8 mouse cellular contexts compared by ENCODE assay signal in the genomic region with DNA sequence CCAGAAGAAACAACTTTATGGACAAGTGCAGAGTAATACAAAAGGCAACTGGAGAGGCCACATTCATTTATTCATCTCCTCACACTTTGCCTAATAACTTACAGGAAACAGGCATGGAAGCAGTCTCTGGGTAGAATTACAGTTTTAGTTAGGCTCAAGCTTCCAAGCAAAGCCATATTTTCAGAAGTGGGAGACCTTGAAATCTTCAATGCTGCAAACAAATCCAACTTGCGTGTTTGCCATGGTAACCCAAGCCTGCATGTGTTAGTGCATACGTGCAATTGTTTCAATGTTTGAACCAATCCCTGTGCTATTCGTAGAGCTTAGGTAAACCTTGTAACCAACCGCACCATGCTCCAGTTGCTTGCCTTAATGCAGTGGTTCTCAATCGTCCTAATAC.
A peak's percentile ranks its signal among the peaks of the same experiment; 100 is the strongest.
DNase-seq lines count a peak whose midpoint lies in the region; ATAC-seq lines count a peak whose summit lies in the region.

No protein-coding gene starts in this region.

- peak overlapping the region; percentile 48 for H3K4me2 ChIP-seq in forebrain, embryonic 12.5 days
- peak overlapping the region; percentile 63 for H3K4me2 ChIP-seq in liver, embryonic 12.5 days

- H3K4me3 ChIP-seq in erythroblast, embryonic 14.5 days (replicated peaks), result peak overlapping the region; percentile 61
- H3K4me3 ChIP-seq in forebrain, embryonic 12.5 days (replicated peaks), result peak overlapping the region; percentile 48
- peak overlapping the region; percentile 63 for H3K4me3 ChIP-seq in liver, embryonic 12.5 days

- no peak for ATAC-seq in erythroblast, adult 5-6 weeks (replicated peaks; ENCODE audit: low FRiP score, poor library complexity, severe bottlenecking)
- ATAC-seq in forebrain, embryonic 12.5 days (ENCODE audit: low FRiP score), result peak; percentile 2; the same call in 1 of the 2 replicates
- no peak for ATAC-seq in liver, embryonic 12.5 days

- H3K27ac ChIP-seq in forebrain, embryonic 12.5 days, result 0 out of 2 replicates have a peak overlapping the region, but pooled peaks have one; percentile 36
- H3K27ac ChIP-seq in liver, embryonic 12.5 days, result no peak overlapping the region

- no peaks in the 10 kb centered on the region for H3K27me3 ChIP-seq in erythroblast, embryonic 14.5 days (ENCODE audit: control insufficient read depth)
- no peaks in the 10 kb centered on the region for H3K27me3 ChIP-seq in forebrain, embryonic 12.5 days
- no peaks in the 10 kb centered on the region for H3K27me3 ChIP-seq in liver, embryonic 12.5 days (replicated peaks)
- H3K27me3 ChIP-seq in splenic B cell, adult 2 months (ENCODE audit: control insufficient read depth, insufficient read depth, low read length, poor library complexity, severe bottlenecking), result no peaks in the 10 kb centered on the region

- peak overlapping the region; percentile 40; the same call in 1 of the 2 replicates for H3K9ac ChIP-seq in forebrain, embryonic 12.5 days
- H3K9ac ChIP-seq in liver, embryonic 12.5 days, result 0 out of 2 replicates have a peak overlapping the region, but pooled peaks have one; percentile 31

- no peaks in the 10 kb centered on the region for H3K36me3 ChIP-seq in erythroblast, embryonic 14.5 days (ENCODE audit: control insufficient read depth)
- H3K36me3 ChIP-seq in forebrain, embryonic 12.5 days (replicated peaks), result no peaks in the 10 kb centered on the region
- H3K36me3 ChIP-seq in liver, embryonic 12.5 days, result no peaks in the 10 kb centered on the region
- H3K36me3 ChIP-seq in splenic B cell, adult 2 months (ENCODE audit: control insufficient read depth, insufficient read depth, low read length, poor library complexity, severe bottlenecking), result no peaks in the 10 kb centered on the region

- peak; percentile 19 to 23 for DNase-seq in B cell, adult 2 months
- peak; percentile 43 for DNase-seq in splenic B cell, adult 2 months (ENCODE audit: low read depth, low spot score)
- DNase-seq in spleen, adult 12 weeks (ENCODE audit: low spot score), result no peak
- DNase-seq in right cerebral cortex, postnatal 25 days, result no peak

- H3K4me1 ChIP-seq in erythroblast, embryonic 14.5 days (ENCODE audit: control insufficient read depth), result peaks cover 15% of the 10 kb centered on the region
- peaks cover 9% of the 10 kb centered on the region for H3K4me1 ChIP-seq in forebrain, embryonic 12.5 days
- H3K4me1 ChIP-seq in liver, embryonic 12.5 days, result peaks cover 18% of the 10 kb centered on the region

- H3K9me3 ChIP-seq in erythroblast, embryonic 14.5 days (ENCODE audit: control insufficient read depth, low read length), result no peaks in the 10 kb centered on the region
- no peaks in the 10 kb centered on the region for H3K9me3 ChIP-seq in forebrain, embryonic 12.5 days
- H3K9me3 ChIP-seq in liver, embryonic 12.5 days (replicated peaks), result no peaks in the 10 kb centered on the region

- 43% methylated on average over 5 of the region's 5 CpGs for WGBS in forebrain, embryonic 12.5 days
- WGBS in liver, embryonic 12.5 days (ENCODE audit: insufficient replicate concordance), result 41% methylated on average over 5 of the region's 5 CpGs

Comparison
In these comparisons a context has a peak if more than half of its experiments do, and no peak if none do; other contexts are left out.
1. DNase-seq: peak in B cell, adult 2 months (2 of 2) and splenic B cell, adult 2 months (single experiment); none in spleen, adult 12 weeks (single experiment) and right cerebral cortex, postnatal 25 days (single experiment).
2. Peak in every context shown above with its lines, with median percentiles within 50 percentile points of each other: H3K4me3 ChIP-seq.